Mouse (Mus musculus) lung, postnatal 25 days (tissue): ENCODE data around the gene Alcam.

ENCODE experiments used
- DNase-seq: peaks from one replicate; pipeline ENCODE4 v3.0.0; 2022; ENCODE audit warnings: low spot score

The Alcam gene

GRCm38 (mm10) chr16:52439600-52439999 lies 14.3 kb downstream of the Alcam start:
- no peak for DNase-seq

GRCm38 (mm10) chr16:52439007-52439406 lies 14.9 kb downstream of the Alcam start:
- no peak for DNase-seq

GRCm38 (mm10) chr16:52438216-52438904 lies 15.5 kb downstream of the Alcam start:
- DNase-seq, result no peak

GRCm38 (mm10) chr16:52433189-52433588 lies 20.7 kb downstream of the Alcam start:
- no peak for DNase-seq

- DNase-seq, result no peak
These were observed 21.8 kb downstream of the Alcam start for GRCm38 (mm10) chr16:52432072-52432471.

GRCm38 (mm10) chr16:52431590-52431989 lies 22.3 kb downstream of the Alcam start:
- DNase-seq, result no peak

GRCm38 (mm10) chr16:52430073-52430472 lies 23.8 kb downstream of the Alcam start:
- DNase-seq, result no peak

- no peak for DNase-seq
These were observed 24.2 kb downstream of the Alcam start for GRCm38 (mm10) chr16:52429661-52430060.

GRCm38 (mm10) chr16:52428505-52428904 lies 25.4 kb downstream of the Alcam start:
- DNase-seq, result no peak

- peak; percentile 35 for DNase-seq
These were observed 35.2 kb downstream of the Alcam start for GRCm38 (mm10) chr16:52418568-52419158.

- no peak for DNase-seq
These were observed 35.9 kb downstream of the Alcam start for GRCm38 (mm10) chr16:52417982-52418381.

GRCm38 (mm10) chr16:52417146-52417545 lies 36.7 kb downstream of the Alcam start:
- DNase-seq, result no peak

- DNase-seq, result no peak
These were observed 40.2 kb downstream of the Alcam start for GRCm38 (mm10) chr16:52413714-52414113.

GRCm38 (mm10) chr16:52406072-52406471 lies 47.8 kb downstream of the Alcam start:
- DNase-seq, result no peak

GRCm38 (mm10) chr16:52405272-52405671 lies 48.6 kb downstream of the Alcam start:
- no peak for DNase-seq

- DNase-seq, result no peak
These were observed 54.8 kb downstream of the Alcam start for GRCm38 (mm10) chr16:52399112-52399511.

- DNase-seq, result no peak
These were observed 67.0 kb downstream of the Alcam start for GRCm38 (mm10) chr16:52386781-52387300.

GRCm38 (mm10) chr16:52383456-52384185 lies 70.3 kb downstream of the Alcam start:
- DNase-seq, result no peak

GRCm38 (mm10) chr16:52378811-52379597 lies 74.9 kb downstream of the Alcam start:
- no peak for DNase-seq

GRCm38 (mm10) chr16:52376827-52377226 lies 77.0 kb downstream of the Alcam start:
- no peak for DNase-seq

- DNase-seq, result peak; percentile 12
These were observed 81.9 kb downstream of the Alcam start for GRCm38 (mm10) chr16:52371956-52372355.

- DNase-seq, result no peak
These were observed 85.4 kb downstream of the Alcam start for GRCm38 (mm10) chr16:52368521-52368920.
